Mouse (Mus musculus): Measurements from ENCODE around the gene Gtf2ird1.

Gene Gtf2ird1

DNA sequence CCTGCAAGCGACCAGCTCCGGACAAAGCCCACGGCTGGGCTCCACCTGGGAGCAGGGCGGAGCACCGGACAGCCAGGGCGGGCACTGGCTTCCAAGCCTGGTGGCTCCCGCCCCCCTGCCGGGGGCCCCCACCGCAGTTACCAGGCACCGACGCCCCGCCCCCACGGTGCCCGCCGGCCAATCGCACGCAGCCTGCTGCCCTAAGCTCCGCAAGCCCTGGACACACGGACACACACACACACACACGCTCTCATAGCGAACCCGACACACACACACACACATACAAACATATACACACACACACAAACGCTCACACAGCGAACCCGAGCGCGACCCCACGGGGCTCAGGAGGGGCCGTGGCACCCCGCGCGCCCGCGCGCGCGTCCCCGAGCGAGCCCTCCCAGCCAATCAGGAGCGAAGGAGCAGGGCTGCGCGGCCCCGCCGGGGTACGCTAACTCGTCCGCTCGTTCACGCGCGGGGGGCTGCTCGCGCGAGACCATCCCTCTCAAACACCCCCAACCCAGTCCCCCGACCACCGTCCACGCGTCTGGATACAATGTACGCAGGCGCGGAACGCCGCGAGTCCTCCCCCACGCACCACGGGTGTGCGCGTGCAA is 143.0 kb downstream of the Gtf2ird1 start:
- peak; percentile 79 for DNase-seq (ENCODE audit: low read depth)

- no peak for DNase-seq (ENCODE audit: low read depth)
Observed at GRCm38 (mm10) chr5:134312691-134313450, 143.6 kb downstream of the Gtf2ird1 start.

- no peak for DNase-seq (ENCODE audit: low read depth)
Observed at GRCm38 (mm10) chr5:134311894-134312411, 144.6 kb downstream of the Gtf2ird1 start.

DNA sequence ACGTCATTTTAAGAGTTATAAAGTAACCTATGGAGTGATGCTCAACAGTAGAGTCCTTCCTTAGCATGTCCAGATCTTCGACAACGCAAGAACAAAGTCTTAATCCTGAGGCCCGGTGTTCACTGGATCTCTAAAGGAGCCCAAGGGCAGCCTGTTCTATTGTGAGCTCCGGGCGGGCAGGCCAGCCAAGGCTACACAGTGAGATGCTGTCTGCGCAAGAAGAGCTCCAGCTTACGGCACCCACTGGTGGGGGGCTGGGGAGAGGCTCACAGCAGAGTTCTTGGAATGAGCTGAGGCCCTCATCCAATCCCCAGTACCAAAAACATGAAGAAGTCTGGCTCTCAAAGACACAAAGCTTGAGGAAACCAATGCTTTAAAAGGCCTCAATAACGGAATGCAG is 146.3 kb downstream of the Gtf2ird1 start:
- no peak for DNase-seq (ENCODE audit: low read depth)

GRCm38 (mm10) chr5:134309345-134309744 is 147.2 kb downstream of the Gtf2ird1 start:
- DNase-seq (ENCODE audit: low read depth), result no peak
